Mouse (Mus musculus) brain, embryonic 14.5 days (tissue): ENCODE results near the gene Kxd1.

Source experiments
- CTCF ChIP-seq: fragments of 200-500 bp; IDR thresholded peaks from 2 replicates; pipeline ENCODE4 v1.5.1; 2012; ENCODE audit warnings: inconsistent platforms, mild to moderate bottlenecking, moderate library complexity, borderline replicate concordance; ENCODE audit not compliant: insufficient read depth, insufficient read length; ENCODE audit errors: extremely low read depth
- POLR2A ChIP-seq: fragments of 200-500 bp; IDR thresholded peaks from 2 replicates; pipeline ENCODE4 v1.6.1; 2012; ENCODE audit warnings: mild to moderate bottlenecking, inconsistent platforms, borderline replicate concordance; ENCODE audit not compliant: poor library complexity, insufficient read depth, insufficient read length, severe bottlenecking; ENCODE audit errors: extremely low read depth

- TF ChIP-seq POLR2A = no peak
- no peak for TF ChIP-seq CTCF
These were observed 13.3 kb upstream of the Kxd1 start for GRCm38 (mm10) chr8:70541081-70541480.
